Mouse (Mus musculus): ENCODE results near the gene Dgkz.

Dgkz gene

DNA sequence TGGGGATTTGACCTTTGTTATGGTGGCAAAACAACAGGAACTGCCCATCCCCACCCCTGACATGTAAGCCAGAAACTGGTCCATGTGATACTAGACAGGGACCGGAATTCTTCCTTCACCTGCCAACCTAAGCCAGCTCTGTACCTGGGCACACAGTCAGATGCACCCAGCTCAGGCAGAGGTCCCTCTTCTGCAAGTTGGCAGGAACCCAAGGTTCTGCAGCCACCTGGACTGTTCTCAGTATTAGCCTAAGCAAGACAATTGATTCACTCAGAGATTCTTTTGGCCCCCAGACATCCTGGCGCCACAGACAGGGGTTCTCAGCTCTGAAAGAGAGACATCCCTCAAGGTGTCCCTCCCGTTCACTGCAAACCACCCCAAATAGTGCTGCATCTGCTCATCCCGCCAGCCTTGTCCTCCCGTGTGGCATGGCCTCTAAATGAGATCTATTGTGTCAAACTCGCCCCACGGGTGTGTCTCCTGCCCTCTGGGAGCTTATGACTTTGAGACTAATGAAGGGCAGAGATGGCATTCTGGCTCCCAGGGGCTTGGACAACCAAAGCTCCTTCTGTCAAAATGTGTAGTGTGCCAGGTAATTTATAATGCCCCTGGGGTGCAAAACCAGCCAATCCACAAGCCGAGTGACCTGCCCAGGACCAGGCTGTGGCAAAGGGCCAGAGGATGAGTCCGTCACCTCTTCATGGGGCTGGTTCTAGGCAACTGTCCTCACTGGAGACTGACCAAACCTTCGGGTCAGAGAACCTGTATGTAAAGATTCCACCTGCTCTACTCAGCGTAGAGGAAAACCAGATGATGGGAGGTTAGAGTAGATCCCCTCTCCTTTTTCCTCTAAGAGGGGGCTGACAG, 15.9 kb downstream of the Dgkz start:
- peak in 1 of 2 experiments; percentile 25 for DNase-seq

DNA sequence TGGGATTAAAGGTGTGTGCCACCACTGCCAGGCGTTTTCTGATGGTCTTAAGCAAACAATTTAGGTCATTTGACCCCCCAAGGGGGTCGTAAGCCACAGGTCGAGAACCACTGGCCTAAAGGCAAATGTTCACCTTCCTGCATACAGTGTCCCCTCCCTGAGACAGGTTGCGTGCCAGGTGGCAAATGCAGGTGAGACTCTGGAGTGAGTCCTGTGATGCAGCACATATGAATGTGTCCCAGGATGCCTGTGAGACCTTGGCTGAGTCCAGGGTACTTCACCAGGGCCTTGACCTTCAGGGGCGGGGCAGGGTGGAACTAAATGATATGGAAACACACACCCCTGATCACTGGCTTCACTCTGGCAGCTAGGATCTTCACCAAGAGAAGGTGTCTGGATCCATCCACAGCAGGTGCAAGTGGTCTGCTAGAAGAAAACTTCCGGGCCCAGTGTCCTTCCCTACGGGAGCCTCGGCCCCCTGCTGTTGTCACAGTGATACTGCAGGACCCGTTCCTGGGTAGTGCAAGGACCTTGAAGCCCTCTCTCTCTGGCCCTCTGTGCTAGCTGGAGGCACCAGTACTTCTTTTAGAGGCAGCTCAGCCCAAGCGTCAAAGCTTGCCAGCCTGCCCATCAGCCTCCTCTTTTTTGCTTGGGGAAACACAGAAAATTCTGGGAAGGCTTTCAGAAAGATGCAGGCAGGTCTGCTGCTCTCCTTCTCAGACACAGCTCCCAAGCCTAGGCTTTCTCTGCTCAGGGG, 16.8 kb downstream of the Dgkz start:
- DNase-seq = peak; percentile 66 to 75

DNA sequence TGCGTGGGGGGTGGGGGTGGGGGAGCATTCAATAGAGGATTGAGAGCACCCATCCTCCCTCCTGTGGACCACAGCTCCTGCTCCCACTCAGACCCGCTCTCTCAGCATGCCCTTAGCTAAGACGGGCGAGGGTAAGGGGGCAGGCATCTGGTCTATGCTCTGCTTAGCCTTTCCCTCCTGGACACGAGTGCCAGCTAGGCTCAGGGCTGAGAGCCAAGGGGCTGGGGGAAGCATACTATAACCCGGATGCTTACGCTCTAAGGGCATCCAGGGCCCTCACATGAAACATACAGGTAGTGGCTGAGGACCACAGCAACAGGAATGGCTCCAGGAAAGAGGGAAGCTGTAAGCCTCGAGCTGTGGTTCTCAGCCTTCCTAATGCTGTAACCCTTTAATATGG, 17.6 kb downstream of the Dgkz start:
- DNase-seq = peak in 1 of 2 experiments; percentile 19

DNA sequence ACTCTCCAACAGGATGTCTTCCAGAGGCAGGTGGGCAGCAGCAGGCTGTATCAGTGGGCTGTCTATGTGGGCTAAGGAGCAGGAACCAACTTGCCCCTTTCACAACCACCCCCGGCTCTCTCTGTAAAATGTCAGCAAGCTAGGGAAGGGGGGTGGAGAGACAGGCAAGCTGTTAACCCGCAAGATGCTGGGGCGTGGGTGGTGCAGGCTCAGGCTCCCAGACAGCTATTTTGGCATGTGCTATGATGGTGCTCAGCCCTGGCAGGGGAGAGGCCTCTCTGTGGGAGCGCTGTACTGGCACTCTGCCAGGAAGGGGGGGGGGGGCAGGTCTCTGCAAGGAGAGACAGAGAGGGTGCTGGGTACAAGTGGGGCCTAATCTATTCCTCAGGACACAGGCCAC, 18.6 kb downstream of the Dgkz start:
- DNase-seq = peak; percentile 75 to 87

DNA sequence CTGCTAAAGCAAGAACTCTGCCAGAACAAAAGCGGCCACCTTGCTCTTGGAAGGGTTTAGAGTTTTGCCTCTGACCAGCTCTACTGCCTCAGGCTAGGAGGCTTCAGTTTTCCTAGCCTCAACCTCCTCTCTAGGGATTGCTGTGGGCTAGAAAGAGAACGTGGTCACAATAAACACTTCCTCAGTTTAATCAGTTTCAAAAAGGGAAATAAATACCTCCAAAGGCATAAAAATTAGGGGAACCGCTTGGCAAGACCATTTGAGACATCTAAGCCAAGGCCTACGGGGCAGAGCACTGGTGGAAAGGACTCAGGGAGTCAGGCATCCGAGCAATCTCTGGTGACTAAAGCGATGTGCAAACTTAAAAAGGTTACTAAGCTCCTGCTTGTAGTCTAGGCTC, 19.8 kb downstream of the Dgkz start:
- no peak for DNase-seq

DNA sequence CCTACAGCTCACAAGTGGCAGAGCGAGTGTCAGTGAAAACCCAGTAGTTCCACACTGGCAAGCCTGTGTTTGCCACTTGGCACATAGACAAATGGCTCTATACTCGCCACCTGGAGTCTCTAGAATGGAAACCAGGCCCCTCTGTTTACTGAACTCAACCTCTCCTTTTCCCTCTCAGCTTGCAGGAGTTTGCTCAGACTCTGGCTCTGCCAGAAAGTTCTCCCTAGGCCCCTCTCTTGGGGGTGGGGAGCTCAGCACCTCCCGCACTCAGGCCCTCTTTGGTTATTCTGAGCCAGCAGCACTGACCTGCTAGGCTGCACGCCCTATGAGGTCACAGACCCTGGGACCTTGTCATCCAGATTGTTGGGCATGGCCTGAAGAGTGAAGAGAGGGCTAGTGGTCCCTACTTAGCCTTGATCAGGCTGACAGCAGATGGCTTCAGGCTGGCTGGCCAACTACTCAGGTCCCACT, 20.5 kb downstream of the Dgkz start:
- DNase-seq = no peak

DNA sequence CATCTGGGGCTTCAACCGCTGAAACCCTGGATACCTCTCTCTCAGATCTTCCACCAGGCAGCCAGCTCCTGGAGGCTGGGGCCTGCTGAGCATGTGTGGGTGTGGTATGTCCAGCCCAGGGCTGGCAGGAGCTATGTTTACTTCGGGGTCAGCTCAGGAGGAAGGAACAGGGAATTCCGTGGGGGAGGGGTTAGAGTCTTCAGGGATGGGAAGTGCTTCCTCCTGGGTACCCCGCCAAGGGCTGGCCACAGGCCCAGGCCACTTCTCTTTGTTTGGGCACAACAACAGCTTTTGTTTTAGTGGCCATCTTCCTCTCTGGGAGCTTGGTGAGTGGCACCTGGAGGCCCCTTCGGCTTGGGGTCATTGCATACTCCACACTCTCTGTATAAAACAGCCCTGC, 21.8 kb downstream of the Dgkz start:
- DNase-seq = no peak

DNA sequence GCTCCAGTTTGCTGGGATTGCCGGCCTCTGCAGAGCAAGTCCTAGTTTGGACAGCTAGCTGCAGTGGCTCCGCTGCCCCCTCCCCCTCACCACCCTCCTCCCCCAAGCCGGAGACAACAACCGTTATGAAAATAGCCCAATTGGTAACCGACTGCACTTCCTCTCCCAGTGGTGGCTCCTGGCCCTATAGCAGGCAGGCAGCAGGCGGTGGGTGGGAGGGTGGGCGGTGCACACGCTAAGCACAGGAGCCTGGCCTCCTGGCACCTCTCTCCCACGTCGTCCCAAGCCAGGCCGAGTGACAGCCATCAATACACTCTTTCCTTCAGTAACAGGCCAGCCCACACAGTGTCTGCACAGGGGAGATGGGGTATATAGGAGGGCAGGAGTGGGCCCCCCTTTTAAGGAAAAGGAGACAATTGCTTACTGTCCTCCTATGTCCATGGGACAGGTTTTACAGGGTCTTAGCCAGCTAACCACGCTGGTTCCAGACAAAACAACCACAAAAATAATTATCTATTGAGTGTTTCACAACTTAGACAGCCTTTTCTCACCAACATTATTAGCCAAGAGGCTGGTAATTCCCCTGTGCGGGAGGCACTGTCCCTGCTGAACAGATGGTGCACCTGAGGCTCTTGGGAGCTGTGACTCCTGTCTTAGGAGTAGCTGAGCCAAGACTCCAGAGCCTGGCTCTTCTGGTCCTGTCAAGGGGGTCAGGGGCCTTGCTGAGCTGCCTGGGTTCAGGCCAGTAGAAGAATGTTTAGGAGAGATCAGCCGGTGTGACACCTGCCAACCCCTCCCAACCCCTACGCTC, 25.2 kb downstream of the Dgkz start:
- DNase-seq = peak; percentile 65 to 80

DNA sequence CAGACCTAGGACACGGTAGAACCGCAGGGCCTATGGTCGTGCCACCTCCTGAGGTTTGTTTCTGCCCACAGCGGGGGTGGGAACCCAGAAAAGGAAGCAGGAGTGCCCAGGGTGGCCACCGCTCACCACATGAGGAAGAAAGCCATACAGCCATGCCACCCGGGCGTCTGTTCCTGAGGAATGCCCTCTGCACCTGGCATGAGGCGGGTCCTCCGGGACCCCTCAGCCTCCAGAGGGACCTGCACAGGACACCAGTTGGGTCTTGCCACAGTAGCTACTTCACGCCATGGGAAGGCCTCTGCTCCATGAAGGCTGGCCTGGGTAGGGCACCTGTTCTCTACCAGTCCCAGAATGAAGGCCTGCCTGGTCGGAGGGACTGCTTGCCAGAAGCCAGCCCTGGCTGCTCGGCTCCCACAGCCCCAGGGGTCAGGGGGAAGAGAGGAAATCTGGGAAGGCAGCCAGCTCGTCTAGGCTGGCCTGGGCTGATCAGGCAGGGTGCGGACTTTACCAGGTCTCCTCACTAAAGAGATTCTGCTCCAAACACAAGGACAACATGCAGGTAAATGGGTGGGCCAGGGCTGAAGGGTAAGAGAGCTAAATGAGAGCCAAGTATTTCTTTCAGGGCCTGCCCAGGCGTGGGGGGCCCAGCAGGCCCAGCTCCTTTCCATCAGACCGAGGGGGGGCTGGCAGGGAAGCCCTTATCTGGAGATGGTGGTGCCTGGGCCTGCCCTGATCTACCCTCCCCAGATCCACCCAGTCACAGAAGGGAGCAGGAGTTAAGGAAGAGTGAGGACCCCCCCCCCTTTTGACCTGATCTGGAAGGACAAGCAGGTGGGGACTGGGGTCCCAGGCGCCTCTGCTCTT, 26.0 kb downstream of the Dgkz start:
- DNase-seq = peak; percentile 60 to 63

DNA sequence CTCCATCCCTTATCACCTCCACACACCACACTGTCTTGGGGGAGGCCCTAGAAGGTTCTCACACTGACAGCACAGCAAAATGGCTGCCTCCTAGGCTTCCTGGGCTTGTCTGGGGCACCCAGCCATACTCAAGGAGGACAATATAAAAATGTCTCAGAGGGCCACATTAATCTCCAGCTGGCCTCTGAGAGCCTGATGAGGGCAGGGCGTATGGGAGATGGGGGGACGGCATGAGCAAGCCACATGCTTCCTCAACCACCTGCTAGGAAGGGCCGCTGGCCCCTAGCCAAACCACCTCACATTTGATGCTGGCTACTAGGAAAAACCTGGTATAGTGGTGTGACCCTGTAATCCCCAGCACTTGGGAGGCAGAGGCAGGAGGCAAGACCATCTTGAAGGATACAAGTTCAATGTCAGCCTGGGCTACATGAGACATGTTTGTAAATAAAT, 26.8 kb downstream of the Dgkz start:
- DNase-seq = peak in 1 of 2 experiments; percentile 36

DNA sequence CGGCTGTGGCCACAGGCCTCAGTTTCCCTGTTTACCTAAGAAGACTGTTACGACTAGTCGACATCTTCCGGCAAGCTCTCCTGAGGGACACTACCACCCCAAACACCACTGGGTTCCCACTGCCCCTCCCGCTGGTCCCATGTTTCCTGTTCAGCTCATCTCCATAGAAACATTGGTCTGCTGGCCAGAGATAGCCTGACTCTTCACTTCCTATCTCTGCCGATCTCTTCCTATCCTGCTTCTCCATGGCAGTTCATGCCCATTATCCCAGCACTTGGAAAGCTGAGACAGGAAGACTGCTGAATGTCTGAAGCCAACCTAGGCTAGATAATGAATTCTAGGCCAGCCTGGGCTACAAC, 27.5 kb downstream of the Dgkz start:
- no peak for DNase-seq

DNA sequence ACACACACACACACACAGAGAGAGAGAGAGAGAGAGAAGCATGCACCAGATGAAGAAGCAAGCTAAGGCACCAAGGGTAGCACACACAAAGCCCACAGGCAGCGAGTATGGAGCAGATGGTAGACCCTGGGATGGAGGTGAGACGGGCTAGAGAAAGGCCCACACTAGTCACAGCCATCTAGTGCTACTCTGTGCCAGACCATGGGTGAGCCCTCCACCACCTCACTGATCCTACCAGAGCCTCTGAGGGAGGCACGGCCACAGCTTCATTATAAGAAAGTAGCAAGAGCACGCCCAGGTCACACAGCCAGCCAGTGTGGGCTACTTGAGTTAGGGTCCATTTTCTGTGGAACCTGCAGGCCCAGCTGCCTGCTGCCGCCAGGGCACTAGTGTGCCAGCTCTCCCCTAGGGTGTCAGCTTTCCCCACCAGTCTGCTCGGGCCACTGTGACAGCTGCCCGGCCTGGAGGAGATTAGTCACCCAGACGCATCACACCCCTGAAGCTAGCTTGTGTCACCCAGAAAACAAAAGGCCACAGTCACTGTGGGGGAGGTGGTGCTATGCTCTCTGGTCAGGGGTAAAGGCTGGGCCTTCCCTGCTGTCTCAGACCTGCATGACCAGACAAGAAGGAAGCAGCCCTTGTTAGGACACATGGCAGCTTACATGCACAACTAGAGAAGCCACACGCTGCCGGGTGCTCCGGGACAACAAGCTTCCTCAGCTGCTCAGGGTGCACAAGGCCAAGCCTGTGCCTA, 28.1 kb downstream of the Dgkz start:
- DNase-seq = peak in 1 of 2 experiments; percentile 30

DNA sequence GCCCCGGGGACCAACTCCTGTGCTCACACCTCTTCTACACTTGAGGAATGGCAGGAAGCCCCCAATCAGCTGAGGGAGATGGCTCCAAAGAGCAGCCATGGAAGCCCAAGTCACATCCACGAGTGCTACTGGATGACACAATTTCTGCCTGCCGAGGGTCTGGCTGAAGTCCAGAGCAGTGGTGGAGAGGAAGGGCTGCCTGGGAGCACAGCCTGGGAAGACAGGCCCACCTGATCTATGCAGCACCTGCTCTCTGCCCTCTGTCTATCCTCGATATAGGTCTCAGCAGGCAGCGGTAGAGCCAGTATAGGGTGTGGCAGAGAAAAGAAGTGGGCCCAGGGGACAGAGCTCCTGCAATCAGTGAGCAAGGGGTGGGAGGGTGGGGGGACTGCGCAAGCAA, 28.8 kb downstream of the Dgkz start:
- DNase-seq = peak in 1 of 2 experiments; percentile 17

DNA sequence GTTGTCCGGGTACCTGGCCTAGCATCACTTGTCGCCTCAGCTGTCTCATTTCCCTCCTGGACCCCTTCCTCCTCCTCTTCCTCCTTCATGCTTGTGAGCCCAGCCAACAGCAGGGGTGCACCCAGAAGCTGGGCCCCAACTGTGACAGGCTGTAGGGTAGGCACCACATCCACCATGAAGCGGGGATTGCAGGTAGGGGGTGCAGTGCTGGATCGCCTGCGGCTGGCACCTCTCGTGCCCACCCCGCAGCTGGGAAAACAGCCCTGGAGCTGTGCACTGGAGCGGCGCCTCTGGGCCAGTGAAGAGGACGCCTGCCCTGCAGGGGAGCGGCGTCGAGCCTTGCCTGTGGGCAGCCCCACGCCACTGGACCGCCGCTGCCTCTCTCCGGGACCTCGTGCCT, 30.2 kb downstream of the Dgkz start, which contains the start of gene Gm9821:
Gene Gm9821, plus strand, starts transcription at position 221 of the 400 bp plus-strand sequence.
- peak in 1 of 2 experiments; percentile 41 for DNase-seq

DNA sequence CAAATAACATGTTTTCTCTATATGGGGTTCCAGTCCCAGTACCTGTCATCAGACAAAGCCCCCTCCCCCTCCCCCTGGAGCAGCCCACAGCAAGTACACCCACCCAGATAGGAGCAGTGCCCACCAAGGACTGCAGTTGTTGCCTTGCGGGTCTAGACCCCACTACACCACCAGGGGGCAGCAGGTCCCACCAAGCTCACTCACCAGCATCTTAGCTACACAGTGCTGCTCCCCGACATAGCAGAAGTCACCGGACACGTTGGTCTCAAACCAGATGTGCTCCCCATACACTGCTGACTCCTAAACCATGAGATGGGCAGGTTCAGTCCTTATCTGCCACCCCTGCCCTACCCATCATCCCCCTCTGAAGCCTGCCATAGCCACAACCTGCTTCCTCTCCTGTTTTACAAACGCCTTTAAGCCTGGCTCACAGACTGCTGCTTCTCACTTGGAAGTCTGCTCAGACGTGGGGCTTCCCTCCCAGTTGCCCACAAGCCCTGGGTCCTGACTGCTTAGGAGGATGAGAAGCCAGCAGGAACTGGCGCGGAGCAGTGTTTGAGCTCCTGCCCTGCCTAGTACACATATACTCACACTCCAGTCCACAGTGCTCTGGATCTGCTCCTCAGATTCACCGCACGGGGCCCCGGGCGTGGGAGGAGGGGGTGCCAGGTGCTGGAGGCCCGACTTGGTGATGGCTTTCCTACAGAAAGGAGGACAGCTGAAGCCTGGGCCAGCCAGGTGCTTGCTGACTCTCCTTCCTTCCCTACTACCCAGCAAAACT, 31.3 kb downstream of the Dgkz start:
- peak; percentile 86 for DNase-seq

DNA sequence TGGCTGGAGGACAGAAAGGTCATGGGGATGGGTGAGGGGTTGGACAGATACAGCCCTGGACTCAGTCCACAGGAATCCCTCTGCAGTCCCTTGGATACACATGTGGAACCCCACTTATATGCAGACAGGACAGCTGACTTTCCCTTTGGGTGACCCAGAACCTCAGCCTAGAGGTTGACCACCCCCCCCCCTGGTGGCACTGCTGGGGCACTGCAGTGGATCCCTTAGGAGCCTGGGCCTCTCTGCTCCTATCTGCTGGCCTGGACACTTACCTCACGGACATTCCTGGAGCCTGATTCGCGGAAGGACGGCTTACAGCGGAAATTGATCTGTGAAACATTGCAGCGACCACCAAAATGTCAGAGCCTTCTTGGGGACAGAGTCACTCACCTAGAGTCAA, 33.3 kb downstream of the Dgkz start:
- DNase-seq = no peak

DNA sequence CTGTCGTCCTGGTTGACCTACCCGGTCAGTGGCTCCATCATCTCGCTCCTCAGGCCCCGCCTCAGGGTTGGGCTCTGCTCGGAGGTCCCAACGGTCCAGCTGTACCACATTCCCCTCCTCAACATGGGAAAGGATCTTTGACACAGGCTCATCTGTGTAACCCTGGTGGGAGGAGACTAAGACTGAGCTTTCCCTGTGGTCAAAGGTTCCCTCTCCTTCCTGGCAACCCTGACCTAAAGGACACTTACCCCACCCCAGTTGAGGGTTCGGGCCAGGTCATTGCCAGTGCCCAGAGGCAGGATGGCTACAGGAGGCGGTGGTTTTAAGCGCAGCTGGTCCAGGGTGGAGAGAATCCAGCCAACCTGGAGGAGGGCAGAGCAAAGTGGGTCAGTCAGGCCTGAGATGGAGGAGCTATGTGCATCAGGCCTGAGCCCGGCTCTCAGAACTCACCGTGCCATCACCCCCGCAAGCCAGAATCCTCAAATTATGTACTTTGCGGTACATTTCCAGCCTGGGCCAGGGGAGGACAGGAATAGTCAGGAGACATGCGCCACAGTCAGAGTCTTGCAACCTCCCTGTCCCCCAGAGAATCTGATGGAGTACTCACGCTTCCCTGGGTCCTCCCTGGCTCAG, 36.2 kb downstream of the Dgkz start:
- DNase-seq = no peak

DNA sequence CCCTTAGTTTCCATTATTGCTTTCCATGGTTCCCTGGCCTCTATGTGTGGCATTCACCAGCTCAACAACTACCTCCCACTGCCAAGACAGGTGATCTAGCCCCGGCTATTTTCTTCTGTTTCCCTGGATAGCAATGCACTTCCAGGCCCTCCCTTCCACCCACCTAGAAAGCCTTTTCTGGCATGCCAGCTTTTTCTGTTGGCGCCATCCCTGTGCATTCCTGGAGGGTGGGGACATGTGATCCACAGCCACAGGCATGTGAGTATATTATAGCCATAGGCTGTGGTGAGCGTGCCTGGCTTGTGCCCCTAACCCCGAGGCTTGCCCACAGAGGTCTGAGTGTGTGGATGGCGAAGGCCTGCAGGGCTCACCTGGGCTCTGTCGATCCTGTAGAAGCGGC, 39.5 kb downstream of the Dgkz start:
- DNase-seq = no peak

DNA sequence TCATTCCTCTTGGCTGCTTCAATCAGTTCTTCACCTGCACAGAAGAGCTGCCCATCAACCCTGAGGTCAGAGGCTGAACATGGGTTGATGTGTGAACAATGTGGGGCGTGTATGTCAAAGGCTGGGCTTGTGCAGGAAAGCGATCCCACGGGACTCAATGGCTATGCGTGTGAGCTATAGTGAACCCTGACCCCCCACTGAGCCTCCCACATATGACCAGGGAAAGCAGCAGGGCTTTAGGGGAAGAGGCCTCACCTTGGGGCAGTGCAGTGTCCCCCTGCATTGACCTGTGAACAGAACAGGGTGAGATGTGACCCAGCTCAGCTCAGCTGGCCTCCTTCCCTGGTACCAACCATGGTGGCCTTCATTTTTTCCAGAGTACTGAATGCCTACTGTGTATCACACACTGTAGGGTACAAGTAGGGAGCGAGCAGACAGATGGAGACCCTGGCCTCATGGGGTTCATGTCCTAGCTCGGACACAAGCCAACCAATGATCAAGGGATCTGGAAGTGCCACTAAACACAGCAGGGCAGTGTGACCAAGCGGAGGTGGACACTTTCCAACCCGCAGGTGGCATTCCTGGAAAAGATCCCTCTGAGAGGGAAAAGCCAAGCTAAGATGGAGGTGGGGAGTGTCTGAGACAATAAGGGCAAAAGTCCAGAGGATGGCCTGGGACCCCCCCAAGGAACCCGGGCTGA, 40.7 kb downstream of the Dgkz start:
- DNase-seq = no peak
